Mouse (Mus musculus) G1E (cell line): ENCODE data around the gene Cldn15. TPM values are rescaled to one million over a fixed set of nuclear protein-coding genes. Genes with fewer than 3 reads are reported as not detected.
A peak's percentile ranks its signal among the peaks of the same experiment; 100 is the strongest.

Experiments
- ATAC-seq: 2 replicates; pipeline ENCODE4 v1.8.0; 2016; ENCODE audit warnings: mild to moderate bottlenecking; ENCODE audit not compliant: insufficient number of reproducible peaks, poor library complexity, low FRiP score, severe bottlenecking; ENCODE audit errors: extremely low read depth
- DNase-seq: peaks from one replicate; pipeline ENCODE4 v3.0.0; 2012; ENCODE audit warnings: low spot score
- H3K27me3 ChIP-seq: 2 replicates; pipeline ENCODE4 v1.6.1; 2012; ENCODE audit warnings: mild to moderate bottlenecking, low read length, inconsistent platforms; ENCODE audit not compliant: insufficient read depth
- H3K36me3 ChIP-seq: replicated peaks from 2 replicates; pipeline ENCODE3; 2012; ENCODE audit warnings: mild to moderate bottlenecking, inconsistent platforms
- H3K4me1 ChIP-seq: 2 replicates; pipeline ENCODE4 v1.6.1; 2012; ENCODE audit warnings: low read depth, low read length, inconsistent platforms, mixed read lengths; ENCODE audit not compliant: insufficient read depth
- H3K4me3 ChIP-seq: 2 replicates; pipeline ENCODE4 v1.5.1; 2012; ENCODE audit warnings: low read depth, mild to moderate bottlenecking, inconsistent platforms, low read length, moderate library complexity, mixed read lengths
- H3K9me3 ChIP-seq: replicated peaks from 2 replicates; pipeline ENCODE4 v1.6.1; 2012; ENCODE audit warnings: inconsistent platforms
- CTCF ChIP-seq: IDR thresholded peaks from 2 replicates; pipeline ENCODE4 v1.5.1; 2012; ENCODE audit warnings: low read depth, low read length, inconsistent platforms, mixed read lengths
- GATA1 ChIP-seq: IDR thresholded peaks from 2 replicates; pipeline ENCODE4 v1.6.1; 2012; ENCODE audit warnings: borderline replicate concordance, low read length, inconsistent platforms, mixed read lengths
- GATA2 ChIP-seq: IDR thresholded peaks from 2 replicates; pipeline ENCODE4 v1.6.1; 2012; ENCODE audit warnings: low read depth, low read length, inconsistent platforms, borderline replicate concordance
- POLR2AphosphoS5 ChIP-seq: IDR thresholded peaks from 2 replicates; pipeline ENCODE4 v1.6.1; 2012; ENCODE audit warnings: low read depth, low read length, inconsistent platforms; ENCODE audit not compliant: insufficient replicate concordance
- TAL1 ChIP-seq: conservative IDR thresholded peaks from 2 replicates; pipeline ENCODE4 v1.6.1; 2012; ENCODE audit warnings: low read depth, low read length, inconsistent platforms, mixed read lengths
- polyA plus RNA-seq: library from polyadenylated mRNA; stranded (reverse); fragments of >175 nt; gene quantifications from 2 replicates; pipeline ENCODE4 v1.2.3, GENCODE M21; 2012
- total RNA-seq, 2 experiments: library from RNA; stranded (forward) in 1 of 2; stranded (reverse) in 1 of 2; fragments of 200-1000 nt in 1 of 2; fragments of >200 nt in 1 of 2; fragmentation: Nextera tagmentation in 1 of 2; gene quantifications; 2 replicates each; pipeline ENCODE4 v1.2.3; 2014 to 2017

Cldn15 gene
- 1.6 TPM in 1 of 2 replicates, not detected in the other for total RNA-seq (2014; fragmentation: Nextera tagmentation)
- total RNA-seq (2017), result 0.05 TPM in 1 of 2 replicates, not detected in the other
- 0.08 and 0.13 TPM in 2 replicates for polyA plus RNA-seq

DNA sequence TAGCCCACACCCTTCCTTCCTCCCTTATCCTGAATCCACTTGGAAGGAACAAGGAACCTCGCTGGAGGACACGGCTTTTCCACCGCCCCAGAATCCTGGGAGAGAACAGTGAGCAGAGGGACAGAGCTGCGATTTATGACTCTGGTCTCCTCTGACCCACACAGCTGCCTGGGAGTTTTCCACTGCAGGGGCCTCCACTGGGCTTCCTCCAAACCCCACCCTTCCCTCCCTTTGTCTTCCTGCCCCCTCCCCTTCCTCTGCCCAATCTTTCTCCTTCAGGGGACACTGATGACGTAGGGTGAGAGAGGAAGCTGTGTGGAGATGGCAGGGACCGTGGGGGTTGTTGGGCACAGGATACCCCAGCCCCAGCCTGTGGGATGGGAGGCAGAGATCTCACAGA is at the start of gene Cldn15:
Cldn15 (plus strand) TSS at position 286 of the 400 bp plus-strand sequence.
- Histone ChIP-seq H3K36me3 (peaks cover 73% of the 10 kb centered on the region), H3K4me1 (peaks cover 80% of the 10 kb centered on the region), H3K4me3 (peak within 1 kb of the TSS; percentile 63; the same call in 1 of the 2 replicates), H3K9me3 (no peaks in the 10 kb centered on the region), H3K27me3 (no peaks in the 10 kb centered on the region)
- no peak for ATAC-seq
- DNase-seq, result peak; percentile 57
- no peak for TF ChIP-seq POLR2AphosphoS5
- TF ChIP-seq TAL1, result no peak
- no peak for TF ChIP-seq GATA2
- no peak for TF ChIP-seq GATA1
- no peak for TF ChIP-seq CTCF

GRCm38 (mm10) chr5:136917613-136918242 is 48.7 kb upstream of the Cldn15 start:
- peaks cover 3% of the 10 kb centered on the region for H3K9me3 ChIP-seq
- H3K27me3 ChIP-seq, result no peaks in the 10 kb centered on the region
- H3K4me1 ChIP-seq, result peaks cover 17% of the 10 kb centered on the region
- ATAC-seq (no peak), DNase-seq (no peak)
- H3K4me3 ChIP-seq, result no peak overlapping the region
- peaks cover 53% of the 10 kb centered on the region for H3K36me3 ChIP-seq
- TF ChIP-seq GATA1 (no peak), GATA2 (no peak), CTCF (no peak), POLR2AphosphoS5 (no peak), TAL1 (no peak)

GRCm38 (mm10) chr5:136918655-136919472 is 47.6 kb upstream of the Cldn15 start:
- DNase-seq (peak; percentile 73), ATAC-seq (peak; percentile 79)
- Histone ChIP-seq H3K27me3 (no peaks in the 10 kb centered on the region), H3K9me3 (peaks cover 3% of the 10 kb centered on the region), H3K4me3 (peak overlapping the region; percentile 79), H3K4me1 (peaks cover 24% of the 10 kb centered on the region), H3K36me3 (peaks cover 52% of the 10 kb centered on the region)
- TF ChIP-seq GATA1 (no peak), TAL1 (no peak), POLR2AphosphoS5 (no peak), CTCF (no peak), GATA2 (no peak)

GRCm38 (mm10) chr5:136919546-136920301 is 46.7 kb upstream of the Cldn15 start:
- Histone ChIP-seq H3K9me3 (peaks cover 3% of the 10 kb centered on the region), H3K4me1 (peaks cover 24% of the 10 kb centered on the region), H3K4me3 (peak overlapping the region; percentile 79), H3K27me3 (no peaks in the 10 kb centered on the region), H3K36me3 (peaks cover 53% of the 10 kb centered on the region)
- TF ChIP-seq POLR2AphosphoS5, result no peak
- TF ChIP-seq TAL1, result no peak
- peak; percentile 29 for DNase-seq
- ATAC-seq, result no peak

DNA sequence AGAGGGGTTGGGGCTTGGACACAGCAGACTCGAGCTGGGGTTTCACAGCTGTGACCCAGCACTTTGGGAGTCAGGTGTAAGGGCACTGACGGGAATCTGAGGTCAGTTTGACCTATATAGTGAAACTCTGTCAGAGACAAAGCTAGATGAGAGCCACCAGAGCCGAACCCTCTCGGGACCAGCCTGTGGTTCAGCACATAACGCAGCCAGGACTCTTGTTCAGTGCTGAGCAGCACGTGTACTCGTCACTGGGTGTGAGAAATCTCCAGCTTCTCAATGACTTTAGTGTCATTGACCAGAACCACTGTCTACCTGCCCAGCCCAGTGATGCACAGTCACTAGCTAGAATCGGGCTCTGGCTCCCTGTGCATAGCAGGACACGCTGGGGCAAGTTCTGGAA is 43.6 kb upstream of the Cldn15 start:
- no peak for DNase-seq
- H3K9me3 ChIP-seq, result no peaks in the 10 kb centered on the region
- no peak overlapping the region for H3K4me3 ChIP-seq
- peaks cover 24% of the 10 kb centered on the region for H3K4me1 ChIP-seq
- no peaks in the 10 kb centered on the region for H3K27me3 ChIP-seq
- ATAC-seq, result no peak
- peaks cover 66% of the 10 kb centered on the region for H3K36me3 ChIP-seq
- TF ChIP-seq POLR2AphosphoS5 (no peak), GATA1 (no peak), CTCF (no peak), TAL1 (no peak), GATA2 (no peak)
